Mouse (Mus musculus) hindbrain, postnatal 0 days (tissue): ENCODE measurements at regions not wholly inside any gene's neighbourhood (a gene's known extent, or its start where the extent isn't known, plus 50 kb on each side); places are given as distances from the start of the nearest gene placed in this dataset.

ENCODE experiments used
- ATAC-seq: fragments of 200-750 bp; cut with Nextera tagmentation; 2 replicates; pipeline ENCODE4 v1.8.0; 2017; ENCODE audit warnings: mild to moderate bottlenecking, moderate TSS enrichment, moderate library complexity
- DNase-seq: peaks from one replicate; pipeline ENCODE4 v3.0.0-alpha.2; 2015; ENCODE audit warnings: low spot score
- H3K27ac ChIP-seq: fragments of 300-500 bp; sonication (generic); 2 replicates; pipeline ENCODE4 v1.5.1; 2014; ENCODE audit warnings: mild to moderate bottlenecking
- H3K27me3 ChIP-seq: fragments of 300-500 bp; sonication (generic); 2 replicates; pipeline ENCODE4 v1.6.1; 2014; ENCODE audit warnings: low read length, mixed read lengths; ENCODE audit not compliant: insufficient read depth
- H3K36me3 ChIP-seq: fragments of 300-500 bp; sonication (generic); 2 replicates; pipeline ENCODE4 v1.6.1; 2014; ENCODE audit warnings: low read length, mixed read lengths; ENCODE audit not compliant: insufficient read depth
- H3K4me1 ChIP-seq: fragments of 300-500 bp; sonication (generic); 2 replicates; pipeline ENCODE4 v1.6.1; 2014; ENCODE audit warnings: antibody characterized with exemption, low read length, mixed read lengths; ENCODE audit not compliant: insufficient read depth
- H3K4me2 ChIP-seq: fragments of 300-500 bp; sonication (generic); 2 replicates; pipeline ENCODE4 v1.6.1; 2014; ENCODE audit warnings: low read depth, mild to moderate bottlenecking, low read length, moderate library complexity, mixed read lengths
- H3K4me3 ChIP-seq: fragments of 300-500 bp; sonication (generic); 2 replicates; pipeline ENCODE4 v1.5.1; 2014; ENCODE audit warnings: low read length
- H3K9ac ChIP-seq: fragments of 300-500 bp; sonication (generic); replicated peaks from 2 replicates; pipeline ENCODE4 v1.6.1; 2014; ENCODE audit warnings: mild to moderate bottlenecking, low read length, moderate library complexity, mixed read lengths
- H3K9me3 ChIP-seq: fragments of 300-500 bp; sonication (generic); 2 replicates; pipeline ENCODE4 v1.6.1; 2016; ENCODE audit warnings: low read length, mixed read lengths
- CTCF ChIP-seq: IDR thresholded peaks from 2 replicates; pipeline ENCODE4 v1.5.1; 2016; ENCODE audit warnings: antibody characterized with exemption, control low read depth, low read depth
- WGBS: fragments of 180-500 bp; shearing (Covaris S2); extraction: QIAGEN DNeasy Blood & Tissue Kit; methylation state at CpG from one replicate; pipeline ENCODE4 v1.1.7; 2014; 5-methylcytosine and 5-hydroxymethylcytosine counted together

DNA sequence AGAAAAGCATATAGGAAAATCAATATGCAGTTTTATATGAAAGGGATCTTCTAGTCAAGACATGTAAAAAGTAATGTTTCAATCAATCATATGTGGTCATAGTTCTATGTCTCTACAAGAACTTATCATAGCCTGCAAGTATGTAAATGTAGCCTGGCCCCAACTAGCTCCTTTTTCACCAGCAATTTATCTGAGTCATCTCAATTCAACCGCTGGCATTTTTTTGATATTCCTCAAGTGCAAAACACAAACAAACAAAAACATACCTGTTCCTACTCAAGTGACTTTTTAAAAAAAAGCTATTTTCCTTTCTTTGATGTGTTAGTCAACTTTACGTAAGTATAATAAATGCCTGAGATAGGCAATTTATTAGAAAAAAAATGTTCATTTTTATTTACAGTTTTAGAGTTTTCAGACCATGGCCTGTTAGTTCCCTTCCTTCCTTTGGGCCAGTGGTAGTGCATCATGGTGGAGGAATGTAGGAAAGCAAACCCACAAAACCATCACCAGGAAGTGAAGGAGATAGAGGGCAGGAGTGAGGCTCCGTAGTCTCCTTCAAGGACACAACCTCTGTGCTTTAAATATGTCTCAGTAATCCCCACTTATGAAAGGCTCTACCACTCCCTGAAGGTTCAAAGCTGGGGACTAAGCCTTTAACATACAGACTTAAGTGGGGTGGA, 242.7 kb upstream of the Zpld1 start:
- Histone ChIP-seq H3K36me3 (no peaks in the 10 kb centered on the region), H3K4me3 (no peak overlapping the region), H3K4me2 (no peak overlapping the region), H3K9ac (no peak overlapping the region), H3K4me1 (no peaks in the 10 kb centered on the region), H3K27me3 (no peaks in the 10 kb centered on the region), H3K27ac (no peak overlapping the region), H3K9me3 (no peaks in the 10 kb centered on the region)
- ATAC-seq = no peak
- no peak for TF ChIP-seq CTCF
- WGBS = 89% methylated on average over 3 of the region's 3 CpGs
- DNase-seq = no peak

DNA sequence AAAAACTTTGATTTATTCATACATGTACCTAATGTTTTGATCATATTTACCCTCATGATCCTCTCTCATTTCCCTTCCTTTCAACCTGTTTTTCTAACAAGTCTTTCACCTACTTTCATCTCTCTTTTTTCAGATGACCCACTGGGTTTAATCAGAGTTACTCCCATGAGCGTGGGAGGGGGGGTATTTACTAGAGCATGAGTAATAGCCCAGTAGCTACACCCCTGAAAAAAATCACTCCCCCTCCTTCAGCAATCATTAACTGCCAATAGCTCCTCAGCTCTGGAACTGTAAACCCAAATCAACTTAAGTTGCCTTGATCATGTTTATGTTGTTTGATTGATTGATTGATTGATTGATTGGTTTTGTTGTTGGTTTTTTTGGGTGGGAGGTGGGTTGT, 241.4 kb upstream of the Zpld1 start:
- H3K36me3 ChIP-seq = no peaks in the 10 kb centered on the region
- H3K4me3 ChIP-seq = no peak overlapping the region
- no peak overlapping the region for H3K9ac ChIP-seq
- ATAC-seq = no peak
- no peaks in the 10 kb centered on the region for H3K27me3 ChIP-seq
- H3K9me3 ChIP-seq = no peaks in the 10 kb centered on the region
- H3K4me2 ChIP-seq = no peak overlapping the region
- H3K4me1 ChIP-seq = no peaks in the 10 kb centered on the region
- WGBS = 82% methylated on average over 1 of the region's 1 CpGs
- DNase-seq = no peak
- no peak for TF ChIP-seq CTCF
- H3K27ac ChIP-seq = no peak overlapping the region

DNA sequence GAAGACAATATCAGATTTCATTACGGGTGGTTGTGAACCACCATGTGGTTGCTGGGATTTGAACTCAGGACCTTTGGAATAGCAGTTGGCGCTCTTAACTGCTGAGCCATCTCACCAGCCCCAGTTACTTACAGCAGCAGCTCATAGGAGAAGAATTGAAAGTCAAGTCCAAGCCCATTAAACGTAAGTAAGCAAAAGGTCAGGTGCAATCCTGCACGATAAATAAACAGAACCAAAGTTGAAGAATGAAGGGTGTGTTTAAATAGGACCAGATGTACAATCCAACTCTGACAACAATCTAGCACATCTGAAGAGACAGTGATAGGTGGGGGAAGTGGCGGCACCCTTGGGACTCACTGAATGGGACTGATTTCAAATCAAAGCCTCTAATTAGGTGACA, 239.8 kb upstream of the Zpld1 start:
- Histone ChIP-seq H3K4me3 (no peak overlapping the region), H3K9me3 (no peaks in the 10 kb centered on the region), H3K27me3 (no peaks in the 10 kb centered on the region), H3K4me2 (no peak overlapping the region), H3K9ac (no peak overlapping the region), H3K36me3 (no peaks in the 10 kb centered on the region), H3K4me1 (no peaks in the 10 kb centered on the region), H3K27ac (no peak overlapping the region)
- ATAC-seq (no peak), DNase-seq (no peak)
- no peak for TF ChIP-seq CTCF
- 88% methylated on average over 5 of the region's 5 CpGs for WGBS

DNA sequence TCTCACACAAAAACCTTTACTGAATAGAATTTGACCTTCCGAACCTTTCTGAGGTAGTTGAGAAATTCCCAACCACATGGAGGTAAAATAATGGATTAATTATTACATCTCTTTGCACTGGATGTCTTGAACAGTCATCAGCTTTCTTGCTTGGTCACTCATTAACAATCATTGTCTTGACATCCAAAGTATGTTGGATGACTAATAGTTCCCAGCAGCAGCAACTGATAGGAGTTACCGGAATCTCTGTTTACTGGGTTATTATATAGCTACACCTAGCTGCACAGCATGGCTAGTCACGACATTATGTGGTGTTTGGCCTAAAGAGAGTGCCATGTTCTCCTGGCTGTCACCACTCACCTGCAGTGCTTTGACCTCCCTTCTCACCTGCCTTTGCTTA, 234.9 kb upstream of the Zpld1 start:
- Histone ChIP-seq H3K9ac (no peak overlapping the region), H3K4me3 (no peak overlapping the region), H3K4me1 (no peaks in the 10 kb centered on the region), H3K36me3 (no peaks in the 10 kb centered on the region), H3K27ac (no peak overlapping the region), H3K27me3 (no peaks in the 10 kb centered on the region), H3K4me2 (no peak overlapping the region), H3K9me3 (no peaks in the 10 kb centered on the region)
- no peak for TF ChIP-seq CTCF
- 89% methylated on average over 3 of the region's 3 CpGs for WGBS
- DNase-seq (no peak), ATAC-seq (no peak)

DNA sequence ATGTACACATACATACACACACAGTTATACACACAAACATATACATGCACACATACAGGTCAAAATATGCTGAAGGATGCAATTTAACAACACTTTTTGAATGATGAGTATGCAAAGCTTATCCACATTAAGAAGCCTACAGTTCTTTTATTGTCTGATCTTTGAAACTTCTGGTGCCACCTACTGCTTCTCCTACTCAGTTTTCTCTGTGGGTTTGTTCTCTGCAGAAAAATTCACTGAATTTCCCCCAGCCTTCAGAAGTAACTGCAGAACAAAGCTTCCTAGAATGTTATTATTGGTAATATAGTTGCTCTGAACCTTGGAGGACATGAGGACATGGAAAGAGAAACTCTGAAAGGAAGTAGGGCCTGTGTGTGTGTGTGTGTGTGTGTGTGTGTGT, 233.1 kb upstream of the Zpld1 start:
- DNase-seq (no peak), ATAC-seq (no peak)
- H3K4me2 ChIP-seq = no peak overlapping the region
- H3K36me3 ChIP-seq = no peaks in the 10 kb centered on the region
- TF ChIP-seq CTCF = no peak
- no peak overlapping the region for H3K4me3 ChIP-seq
- no peak overlapping the region for H3K27ac ChIP-seq
- H3K4me1 ChIP-seq = no peaks in the 10 kb centered on the region
- no peaks in the 10 kb centered on the region for H3K27me3 ChIP-seq
- H3K9ac ChIP-seq = no peak overlapping the region
- H3K9me3 ChIP-seq = no peaks in the 10 kb centered on the region

DNA sequence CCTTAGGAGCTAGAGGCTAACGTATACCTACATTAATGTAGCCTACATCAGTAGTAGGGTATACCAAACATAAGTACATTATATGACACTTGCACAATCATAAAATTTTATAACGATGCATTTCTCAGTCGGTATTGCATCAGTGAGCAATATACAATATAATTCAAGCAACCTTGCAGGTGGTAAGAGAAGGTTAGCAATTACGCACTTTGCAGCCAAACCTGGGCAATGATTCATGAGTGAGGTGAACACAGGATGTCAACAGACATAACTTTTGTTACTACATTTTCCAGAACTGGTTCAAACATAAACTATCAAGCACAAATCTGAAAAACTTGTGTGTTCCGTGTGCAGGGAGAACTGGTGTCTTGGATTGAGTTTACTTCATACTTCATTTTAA, 229.9 kb upstream of the Zpld1 start:
- no peaks in the 10 kb centered on the region for H3K27me3 ChIP-seq
- no peak overlapping the region for H3K4me3 ChIP-seq
- ATAC-seq = no peak
- H3K36me3 ChIP-seq = no peaks in the 10 kb centered on the region
- no peaks in the 10 kb centered on the region for H3K4me1 ChIP-seq
- H3K4me2 ChIP-seq = no peak overlapping the region
- 91% methylated on average over 5 of the region's 5 CpGs for WGBS
- DNase-seq = no peak
- H3K27ac ChIP-seq = no peak overlapping the region
- no peak overlapping the region for H3K9ac ChIP-seq
- no peak for TF ChIP-seq CTCF
- no peaks in the 10 kb centered on the region for H3K9me3 ChIP-seq

DNA sequence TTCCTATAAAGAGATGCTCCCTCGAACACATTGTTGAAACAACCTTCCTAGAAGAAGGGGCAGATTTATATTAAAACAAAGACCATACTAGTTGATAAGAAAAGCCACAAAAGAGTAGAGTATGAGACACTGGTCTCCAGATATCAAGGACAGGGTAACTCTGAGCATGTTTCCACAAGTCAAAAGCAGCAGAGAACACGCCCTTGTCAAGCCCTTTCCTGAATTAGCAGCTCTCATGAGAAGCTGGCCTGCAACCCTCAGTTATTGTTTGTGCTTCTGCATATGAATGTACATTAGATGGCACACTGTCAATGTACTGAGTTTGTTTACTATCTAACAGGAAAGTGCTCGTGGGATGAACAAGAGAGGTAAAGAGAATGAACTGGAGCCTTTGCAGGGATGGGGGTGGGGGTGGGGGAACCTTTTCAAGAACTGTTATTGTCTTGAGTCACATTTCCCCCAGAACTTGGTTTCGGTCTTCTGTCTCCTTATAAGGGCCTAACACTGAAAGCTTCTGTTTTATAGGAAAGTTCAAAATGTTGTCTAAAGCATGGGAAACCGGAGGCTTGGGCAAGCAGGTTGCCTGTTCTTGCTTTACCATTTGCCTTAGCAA, 228.6 kb upstream of the Zpld1 start:
- Histone ChIP-seq H3K9ac (no peak overlapping the region), H3K4me1 (no peaks in the 10 kb centered on the region), H3K27ac (no peak overlapping the region), H3K4me2 (no peak overlapping the region), H3K36me3 (no peaks in the 10 kb centered on the region), H3K9me3 (no peaks in the 10 kb centered on the region), H3K4me3 (no peak overlapping the region), H3K27me3 (no peaks in the 10 kb centered on the region)
- DNase-seq (no peak), ATAC-seq (no peak)
- no peak for TF ChIP-seq CTCF
- 64% methylated on average over 5 of the region's 5 CpGs for WGBS
